Mouse (Mus musculus) erythroid progenitor cell, adult 5-6 weeks (primary cell): Measurements from ENCODE around the gene Abhd2. TPM values are rescaled to one million over a fixed set of nuclear protein-coding genes. Genes with fewer than 3 reads are reported as not detected.

Source experiments
- ATAC-seq: replicated peaks from 2 replicates; pipeline ENCODE4 v1.8.0; 2016; ENCODE audit warnings: moderate number of reproducible peaks, mild to moderate bottlenecking, moderate TSS enrichment, inconsistent platforms; ENCODE audit not compliant: poor library complexity, low FRiP score, severe bottlenecking
- total RNA-seq, 2 experiments: library from RNA; stranded (forward) in 1 of 2; stranded (reverse) in 1 of 2; fragments of 150-400 nt in 1 of 2; fragments of 186-747, 209-891 nt in 1 of 2; gene quantifications; 2 replicates each; pipeline versions ENCODE4 v1.2.3 to v1.2.4; 2015 to 2017; ENCODE audit warnings: low replicate concordance in 2 of 2

Gene Abhd2
- total RNA-seq, 2 experiments from 2014 or later, result 21.9 to 39.0 TPM

- ATAC-seq, result peak; percentile 78
Measured at GRCm38 (mm10) chr7:79313519-79314059, 40.6 kb downstream of the Abhd2 start.

GRCm38 (mm10) chr7:79314517-79314916 lies 41.5 kb downstream of the Abhd2 start:
- ATAC-seq, result no peak

- ATAC-seq, result no peak
Measured at GRCm38 (mm10) chr7:79315149-79315548, 42.1 kb downstream of the Abhd2 start.

GRCm38 (mm10) chr7:79316069-79316695 lies 43.2 kb downstream of the Abhd2 start:
- no peak for ATAC-seq

GRCm38 (mm10) chr7:79317576-79317975 lies 44.6 kb downstream of the Abhd2 start:
- ATAC-seq, result no peak

GRCm38 (mm10) chr7:79318110-79318801 lies 45.3 kb downstream of the Abhd2 start:
- no peak for ATAC-seq

- ATAC-seq, result no peak
Measured at GRCm38 (mm10) chr7:79323855-79324254, 50.9 kb downstream of the Abhd2 start.

- ATAC-seq, result no peak
Measured at GRCm38 (mm10) chr7:79328769-79329168, 55.8 kb downstream of the Abhd2 start.

- ATAC-seq, result no peak
Measured at GRCm38 (mm10) chr7:79331197-79331596, 58.2 kb downstream of the Abhd2 start.

- no peak for ATAC-seq
Measured at GRCm38 (mm10) chr7:79333419-79333818, 60.4 kb downstream of the Abhd2 start.

GRCm38 (mm10) chr7:79336362-79336910 lies 63.4 kb downstream of the Abhd2 start:
- no peak for ATAC-seq

- ATAC-seq, result no peak
Measured at GRCm38 (mm10) chr7:79345902-79346301, 72.9 kb downstream of the Abhd2 start.

GRCm38 (mm10) chr7:79346555-79347075 lies 73.6 kb downstream of the Abhd2 start:
- no peak for ATAC-seq

GRCm38 (mm10) chr7:79347108-79347813 lies 74.3 kb downstream of the Abhd2 start:
- ATAC-seq, result no peak

- no peak for ATAC-seq
Measured at GRCm38 (mm10) chr7:79348816-79349215, 75.8 kb downstream of the Abhd2 start.

GRCm38 (mm10) chr7:79349738-79350386 lies 76.9 kb downstream of the Abhd2 start:
- ATAC-seq, result peak; percentile 59; the same call in 1 of the 2 replicates

GRCm38 (mm10) chr7:79358350-79359182 lies 85.6 kb downstream of the Abhd2 start:
- ATAC-seq, result peak; percentile 27; the same call in 1 of the 2 replicates

GRCm38 (mm10) chr7:79359183-79359435 lies 86.1 kb downstream of the Abhd2 start:
- ATAC-seq, result no peak

- ATAC-seq, result no peak
Measured at GRCm38 (mm10) chr7:79360056-79360455, 87.1 kb downstream of the Abhd2 start.
